Mouse (Mus musculus) gonadal fat pad, adult 2 months (tissue): Measurements from ENCODE around the gene Prim2. TPM values are rescaled to one million over a fixed set of nuclear protein-coding genes. Genes with fewer than 3 reads are reported as not detected.
"Not testable (repeated sequence)": the region's sequence is repeated elsewhere in the genome, so short reads cannot be mapped to it uniquely, and the experiment has no call there.

Experiments
- DNase-seq: peaks from one replicate; pipeline ENCODE4 v3.0.0-alpha.2; 2012; ENCODE audit warnings: low read depth
- polyA plus RNA-seq: library from polyadenylated mRNA; depleted of rRNA; stranded (reverse); fragments of >200 nt; gene quantifications from 2 replicates; pipeline ENCODE4 v1.2.3, GENCODE M21; 2012

Prim2 gene
- polyA plus RNA-seq, 1 experiment, result 4.7 TPM

- no peak for DNase-seq
Measured at GRCm38 (mm10) chr1:33650875-33651274, 18.7 kb downstream of the Prim2 start.

- DNase-seq, result no peak
Measured at GRCm38 (mm10) chr1:33649534-33650108, 20.0 kb downstream of the Prim2 start.

- DNase-seq, result no peak
Measured at GRCm38 (mm10) chr1:33649021-33649420, 20.6 kb downstream of the Prim2 start.

GRCm38 (mm10) chr1:33647661-33648060 lies 21.9 kb downstream of the Prim2 start:
- no peak for DNase-seq

GRCm38 (mm10) chr1:33647173-33647572 lies 22.4 kb downstream of the Prim2 start:
- DNase-seq, result no peak

GRCm38 (mm10) chr1:33645689-33646088 lies 23.9 kb downstream of the Prim2 start:
- no peak for DNase-seq

GRCm38 (mm10) chr1:33641139-33641538 lies 28.5 kb downstream of the Prim2 start:
- DNase-seq, result no peak

GRCm38 (mm10) chr1:33640089-33640488 lies 29.5 kb downstream of the Prim2 start:
- DNase-seq, result no peak

- no peak for DNase-seq
Measured at GRCm38 (mm10) chr1:33639234-33639633, 30.4 kb downstream of the Prim2 start.

- no peak for DNase-seq
Measured at GRCm38 (mm10) chr1:33637827-33638226, 31.8 kb downstream of the Prim2 start.

- DNase-seq, result no peak
Measured at GRCm38 (mm10) chr1:33636421-33637195, 33.0 kb downstream of the Prim2 start.

- not testable (repeated sequence) for DNase-seq
Measured at GRCm38 (mm10) chr1:33631002-33631618, 38.5 kb downstream of the Prim2 start.

- no peak for DNase-seq
Measured at GRCm38 (mm10) chr1:33627803-33628202, 41.8 kb downstream of the Prim2 start.

- DNase-seq, result no peak
Measured at GRCm38 (mm10) chr1:33627070-33627469, 42.5 kb downstream of the Prim2 start.

GRCm38 (mm10) chr1:33624900-33625299 lies 44.7 kb downstream of the Prim2 start:
- no peak for DNase-seq

GRCm38 (mm10) chr1:33624441-33624840 lies 45.2 kb downstream of the Prim2 start:
- DNase-seq, result no peak

- no peak for DNase-seq
Measured at GRCm38 (mm10) chr1:33621791-33622190, 47.8 kb downstream of the Prim2 start.

- DNase-seq, result no peak
Measured at GRCm38 (mm10) chr1:33620091-33620788, 49.4 kb downstream of the Prim2 start.

- not testable (repeated sequence) for DNase-seq
Measured at GRCm38 (mm10) chr1:33616642-33617041, 53.0 kb downstream of the Prim2 start.

- DNase-seq, result no peak
Measured at GRCm38 (mm10) chr1:33612100-33612499, 57.5 kb downstream of the Prim2 start.

GRCm38 (mm10) chr1:33610026-33610721 lies 59.4 kb downstream of the Prim2 start:
- no peak for DNase-seq

- DNase-seq, result no peak
Measured at GRCm38 (mm10) chr1:33608133-33608532, 61.5 kb downstream of the Prim2 start.
